Mouse (Mus musculus): ENCODE data around the gene Smap2. TPM values are rescaled to one million over a fixed set of nuclear protein-coding genes. Genes with fewer than 3 reads are reported as not detected.

The Smap2 gene
- polyA plus RNA-seq, 1 experiment from 2014 or later = 43.4 TPM

DNA sequence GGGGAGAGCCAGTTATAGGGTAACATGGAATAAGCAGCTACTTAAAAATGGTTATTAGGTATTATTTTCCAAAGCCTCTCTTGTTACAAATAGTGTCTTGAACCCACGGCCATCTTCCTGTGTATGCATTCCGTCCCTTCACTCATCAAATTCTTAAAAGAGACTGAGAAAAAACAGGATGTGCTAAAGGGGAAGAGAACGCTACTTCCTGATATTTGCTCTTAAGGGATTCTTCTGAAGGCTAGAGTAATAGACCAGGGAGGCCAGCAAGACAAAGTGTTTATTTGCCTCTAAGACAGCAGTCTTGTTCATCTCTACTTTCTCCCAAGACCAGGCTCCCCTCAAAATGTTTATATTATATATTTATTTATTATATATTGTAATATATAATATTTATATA, 1.2 kb upstream of the Smap2 start:
- Histone ChIP-seq H3K9me3 (replicated peaks) (no peaks in the 10 kb centered on the region), H3K4me2 (no peak overlapping the region), H3K27me3 (replicated peaks) (no peaks in the 10 kb centered on the region), H3K27ac (replicated peaks) (no peak overlapping the region), H3K36me3 (no peaks in the 10 kb centered on the region), H3K4me1 (peaks cover 30% of the 10 kb centered on the region), H3K4me3 (replicated peaks) (no peak overlapping the region), H3K9ac (replicated peaks) (no peak overlapping the region)
- 92% methylated on average over 3 of the region's 3 CpGs for WGBS
- ATAC-seq (ENCODE audit: low FRiP score) = no peak

DNA sequence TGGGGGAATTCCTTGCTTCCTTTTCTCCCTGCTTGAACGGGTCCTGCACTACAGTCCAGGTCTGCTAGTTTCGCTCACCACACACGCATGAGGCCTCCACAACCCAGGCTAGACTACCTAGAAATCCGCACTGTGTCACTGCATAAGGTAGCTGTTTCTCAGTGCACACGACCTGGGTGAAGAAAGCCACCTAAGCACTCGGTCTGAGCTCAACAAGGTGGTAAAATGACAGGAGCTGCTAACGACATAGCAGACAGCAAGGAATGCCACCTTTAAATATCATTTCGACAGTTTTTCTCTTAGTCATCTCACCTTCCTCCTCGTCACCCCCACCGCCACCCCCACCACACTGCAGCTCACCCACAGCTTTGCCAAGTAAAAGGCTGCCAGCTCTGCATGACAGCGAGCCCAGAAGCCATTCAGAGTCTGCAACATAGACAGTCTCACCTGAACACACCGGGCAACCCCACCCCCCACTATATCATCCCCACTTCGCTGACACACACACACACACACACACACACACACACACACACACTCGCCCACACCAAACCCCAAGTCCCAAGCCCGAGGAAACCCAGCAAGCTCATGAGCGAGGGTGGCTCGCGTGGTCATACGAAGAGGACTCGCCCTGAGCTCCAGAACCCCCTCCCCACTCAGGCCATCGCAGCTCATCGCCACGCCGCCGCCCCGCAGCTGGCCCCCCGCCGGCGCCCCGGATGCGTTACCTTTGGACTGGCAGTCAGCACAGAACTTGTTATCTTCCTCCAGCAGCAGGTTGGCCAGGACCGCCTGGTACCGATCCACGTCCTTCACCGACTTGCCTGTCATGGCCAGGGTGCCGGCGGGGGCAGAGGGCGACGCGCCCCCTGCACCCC, 787 bp downstream of the Smap2 start:
- H3K4me2 ChIP-seq = peak overlapping the region; percentile 74
- no peaks in the 10 kb centered on the region for H3K9me3 ChIP-seq (replicated peaks)
- H3K9ac ChIP-seq (replicated peaks) = peak overlapping the region; percentile 96
- H3K36me3 ChIP-seq = no peaks in the 10 kb centered on the region
- peaks cover 39% of the 10 kb centered on the region for H3K4me1 ChIP-seq
- peak; percentile 26 for ATAC-seq (ENCODE audit: low FRiP score)
- H3K27me3 ChIP-seq (replicated peaks) = no peaks in the 10 kb centered on the region
- peak overlapping the region; percentile 85 for H3K27ac ChIP-seq (replicated peaks)
- 5% methylated on average over 39 of the region's 40 CpGs for WGBS
- peak overlapping the region; percentile 99 for H3K4me3 ChIP-seq (replicated peaks)

DNA sequence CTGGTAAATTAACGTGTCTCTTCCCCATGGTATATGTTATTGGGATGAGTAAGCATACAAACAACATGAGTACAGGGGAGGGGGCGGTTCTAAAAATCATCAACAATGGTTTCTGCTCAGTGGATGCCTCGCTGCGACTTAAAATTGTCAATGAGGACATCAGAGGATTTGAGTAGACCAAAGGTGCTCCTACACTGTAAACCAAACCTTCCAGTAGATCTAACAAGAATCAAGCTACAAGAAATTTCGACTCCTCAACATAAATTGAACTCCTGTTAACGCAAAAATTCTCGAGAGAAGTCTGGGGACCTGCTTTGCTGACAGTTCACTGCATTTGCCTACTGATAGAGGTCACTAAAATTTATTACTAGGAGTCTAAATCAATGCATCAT, 1.8 kb downstream of the Smap2 start:
- peaks cover 44% of the 10 kb centered on the region for H3K4me1 ChIP-seq
- WGBS = 78% methylated on average over 7 of the region's 7 CpGs
- H3K27me3 ChIP-seq (replicated peaks) = no peaks in the 10 kb centered on the region
- H3K36me3 ChIP-seq = no peaks in the 10 kb centered on the region
- peak overlapping the region; percentile 99 for H3K4me3 ChIP-seq (replicated peaks)
- H3K9me3 ChIP-seq (replicated peaks) = no peaks in the 10 kb centered on the region
- H3K27ac ChIP-seq (replicated peaks) = no peak overlapping the region
- no peak for ATAC-seq (ENCODE audit: low FRiP score)
- H3K9ac ChIP-seq (replicated peaks) = peak overlapping the region; percentile 96; the same call in 1 of the 2 replicates
- peak overlapping the region; percentile 74 for H3K4me2 ChIP-seq

DNA sequence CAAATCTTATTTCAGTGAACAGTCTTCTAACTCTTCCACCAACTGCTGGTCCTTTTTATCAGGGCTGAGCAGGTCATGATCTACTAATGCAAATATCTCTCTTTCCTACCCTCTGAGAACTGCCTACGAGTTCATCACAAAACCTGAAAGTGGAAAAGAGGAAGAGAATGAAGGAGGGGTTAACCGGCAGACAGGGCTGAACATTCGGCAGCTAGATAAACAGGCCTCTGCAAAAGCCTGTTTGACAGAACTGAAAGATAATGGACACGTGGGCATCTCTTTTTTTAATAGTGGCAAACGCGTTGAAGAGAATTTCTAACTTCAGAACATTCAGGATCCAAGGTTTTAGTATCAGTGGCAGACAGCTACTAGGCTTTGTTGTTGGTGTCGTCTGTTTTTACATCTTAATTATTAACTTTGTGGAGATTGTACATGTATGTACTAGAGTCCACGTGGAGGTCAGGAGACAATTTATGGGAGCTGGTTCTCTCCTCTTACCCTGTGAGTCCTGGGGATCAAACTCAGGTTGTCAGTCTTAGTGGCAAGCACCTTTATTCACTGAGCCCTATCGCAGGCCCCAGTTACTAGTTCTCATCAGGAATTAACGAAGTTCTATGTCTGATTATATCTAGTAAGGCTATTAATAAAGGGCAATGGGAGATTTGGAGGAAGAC, 2.3 kb downstream of the Smap2 start:
- WGBS = 85% methylated on average over 10 of the region's 10 CpGs
- H3K9ac ChIP-seq (replicated peaks) = no peak overlapping the region
- ATAC-seq (ENCODE audit: low FRiP score) = no peak

DNA sequence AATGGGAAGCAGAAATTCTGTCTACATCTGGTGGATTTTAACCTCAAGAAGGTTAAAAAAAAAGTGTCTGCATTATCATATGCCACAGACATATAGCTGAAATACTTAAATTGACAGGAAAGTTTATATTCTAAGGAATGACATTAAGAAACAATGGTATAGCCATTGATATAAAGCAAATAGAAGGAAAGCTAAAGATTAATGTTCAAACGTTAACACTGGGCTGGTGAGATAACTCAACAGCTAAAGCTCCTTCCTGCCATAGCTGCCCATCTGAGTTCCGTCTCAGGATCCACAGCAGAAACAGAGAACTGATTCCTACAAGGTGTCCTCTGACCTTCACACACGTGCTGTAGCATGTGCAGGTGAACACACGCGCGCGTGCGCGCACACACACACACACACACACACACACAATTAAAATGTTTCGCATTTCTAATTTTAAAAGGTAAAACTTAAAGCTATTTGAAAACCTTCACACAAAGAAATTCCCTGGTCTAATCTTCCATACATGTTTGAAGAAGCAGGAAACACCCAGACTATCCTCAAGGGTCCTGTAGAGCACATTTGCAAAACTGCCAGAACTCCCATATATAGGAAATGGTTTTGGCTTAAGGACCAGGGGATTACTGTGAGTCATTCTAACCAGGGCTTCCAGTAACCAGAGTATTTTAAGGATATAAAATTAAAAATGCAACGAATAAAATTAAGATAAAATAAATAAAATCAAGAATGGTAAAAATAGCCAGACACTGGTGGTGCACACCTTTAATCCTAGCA, 6.1 kb downstream of the Smap2 start:
- no peak overlapping the region for H3K4me3 ChIP-seq (replicated peaks)
- no peak overlapping the region for H3K4me2 ChIP-seq
- H3K4me1 ChIP-seq = peaks cover 53% of the 10 kb centered on the region
- no peaks in the 10 kb centered on the region for H3K27me3 ChIP-seq (replicated peaks)
- no peak for ATAC-seq (ENCODE audit: low FRiP score)
- no peaks in the 10 kb centered on the region for H3K36me3 ChIP-seq
- H3K27ac ChIP-seq (replicated peaks) = no peak overlapping the region
- 83% methylated on average over 11 of the region's 11 CpGs for WGBS
- no peaks in the 10 kb centered on the region for H3K9me3 ChIP-seq (replicated peaks)
- no peak overlapping the region for H3K9ac ChIP-seq (replicated peaks)

More for the DNA sequence above, 2.3 kb downstream of the Smap2 start:
- Histone ChIP-seq H3K27ac (replicated peaks) (no peak overlapping the region), H3K4me2 (peak overlapping the region; percentile 74), H3K27me3 (replicated peaks) (no peaks in the 10 kb centered on the region), H3K36me3 (no peaks in the 10 kb centered on the region), H3K4me3 (replicated peaks) (peak overlapping the region; percentile 99), H3K9me3 (replicated peaks) (no peaks in the 10 kb centered on the region), H3K4me1 (peaks cover 48% of the 10 kb centered on the region)

DNA sequence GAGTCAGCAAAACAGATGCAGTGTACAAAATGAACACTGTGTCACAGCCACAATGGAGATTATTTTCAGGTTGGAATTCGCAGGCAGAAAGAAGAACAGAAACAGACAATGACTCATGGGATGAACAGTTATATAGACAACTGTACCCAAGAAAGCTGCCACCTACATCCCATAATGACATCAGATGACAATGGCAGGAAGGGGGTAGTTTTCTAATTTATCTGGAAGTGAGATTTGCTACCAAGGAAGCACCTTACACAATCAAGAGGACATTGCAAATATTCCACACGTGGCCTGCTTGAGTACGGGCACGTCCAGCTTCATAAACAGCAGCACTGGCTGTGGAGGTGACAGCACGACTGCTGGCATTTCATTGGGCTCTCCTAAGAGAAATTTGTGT, 7.9 kb downstream of the Smap2 start:
- Histone ChIP-seq H3K4me1 (peaks cover 48% of the 10 kb centered on the region), H3K9ac (replicated peaks) (no peak overlapping the region), H3K9me3 (replicated peaks) (no peaks in the 10 kb centered on the region), H3K4me2 (no peak overlapping the region), H3K27me3 (replicated peaks) (no peaks in the 10 kb centered on the region), H3K36me3 (no peaks in the 10 kb centered on the region), H3K4me3 (replicated peaks) (no peak overlapping the region), H3K27ac (replicated peaks) (no peak overlapping the region)
- WGBS = 77% methylated on average over 5 of the region's 5 CpGs
- ATAC-seq (ENCODE audit: low FRiP score) = no peak

DNA sequence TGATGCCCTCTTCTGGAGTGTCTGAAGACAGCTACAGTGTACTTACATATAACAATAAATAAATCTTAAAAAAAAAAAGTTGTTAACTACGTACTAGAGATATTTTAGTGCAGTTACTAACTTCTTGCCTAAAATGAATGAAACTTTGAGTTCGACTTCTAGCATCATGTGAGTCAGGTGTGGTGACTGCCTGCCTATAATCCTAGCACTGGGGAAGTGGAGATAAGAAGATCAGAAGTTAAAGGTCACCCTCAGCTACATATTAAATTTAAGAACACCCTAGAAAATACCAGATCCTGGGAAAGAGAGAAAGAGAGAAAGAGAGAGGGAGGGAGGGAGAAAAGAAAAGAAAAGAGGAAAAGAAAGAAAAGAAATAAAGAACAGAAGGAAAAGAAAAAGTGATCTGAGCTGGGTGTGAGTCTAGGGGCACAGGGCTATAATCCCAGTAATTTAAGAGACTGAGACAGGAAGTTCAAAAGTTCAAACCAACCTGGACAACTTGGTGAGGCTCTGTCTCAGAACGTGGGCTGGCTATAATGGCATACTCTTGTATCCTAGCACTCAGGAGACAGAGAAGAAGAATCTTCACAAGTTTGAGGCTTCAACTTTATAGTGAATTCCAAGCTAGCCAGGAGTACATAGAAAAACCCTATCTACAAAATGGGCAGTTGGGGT, 8.8 kb downstream of the Smap2 start:
- no peak for ATAC-seq (ENCODE audit: low FRiP score)

DNA sequence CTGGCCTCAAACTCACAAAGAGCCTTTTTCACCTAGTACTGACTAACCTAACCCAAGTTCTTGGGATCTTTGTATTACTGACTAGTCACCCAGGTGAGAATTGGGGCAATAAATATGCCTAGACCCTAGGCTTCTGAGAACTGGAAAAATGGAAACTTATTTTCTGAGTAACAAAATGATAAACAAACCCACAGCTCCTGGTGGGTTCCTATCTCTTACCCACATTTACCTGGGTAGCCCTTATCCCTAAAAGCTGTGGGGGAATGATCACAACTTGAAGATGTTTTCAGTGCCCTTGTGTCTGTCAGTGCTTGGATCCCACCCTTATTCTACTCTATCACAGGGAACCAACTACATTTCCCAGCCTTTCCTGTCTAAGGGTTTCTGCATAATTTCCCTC, 10.0 kb downstream of the Smap2 start:
- Histone ChIP-seq H3K36me3 (no peaks in the 10 kb centered on the region), H3K4me2 (no peak overlapping the region), H3K4me3 (replicated peaks) (no peak overlapping the region), H3K4me1 (peaks cover 54% of the 10 kb centered on the region), H3K9ac (replicated peaks) (no peak overlapping the region), H3K27ac (replicated peaks) (no peak overlapping the region), H3K27me3 (replicated peaks) (no peaks in the 10 kb centered on the region), H3K9me3 (replicated peaks) (no peaks in the 10 kb centered on the region)
- no peak for ATAC-seq (ENCODE audit: low FRiP score)

More for the DNA sequence above, 8.8 kb downstream of the Smap2 start:
- Histone ChIP-seq H3K27me3 (replicated peaks) (no peaks in the 10 kb centered on the region), H3K4me3 (replicated peaks) (no peak overlapping the region), H3K4me1 (peaks cover 51% of the 10 kb centered on the region), H3K27ac (replicated peaks) (no peak overlapping the region), H3K36me3 (no peaks in the 10 kb centered on the region), H3K4me2 (no peak overlapping the region), H3K9me3 (replicated peaks) (no peaks in the 10 kb centered on the region), H3K9ac (replicated peaks) (no peak overlapping the region)
- WGBS = 64% methylated on average over 3 of the region's 3 CpGs

DNA sequence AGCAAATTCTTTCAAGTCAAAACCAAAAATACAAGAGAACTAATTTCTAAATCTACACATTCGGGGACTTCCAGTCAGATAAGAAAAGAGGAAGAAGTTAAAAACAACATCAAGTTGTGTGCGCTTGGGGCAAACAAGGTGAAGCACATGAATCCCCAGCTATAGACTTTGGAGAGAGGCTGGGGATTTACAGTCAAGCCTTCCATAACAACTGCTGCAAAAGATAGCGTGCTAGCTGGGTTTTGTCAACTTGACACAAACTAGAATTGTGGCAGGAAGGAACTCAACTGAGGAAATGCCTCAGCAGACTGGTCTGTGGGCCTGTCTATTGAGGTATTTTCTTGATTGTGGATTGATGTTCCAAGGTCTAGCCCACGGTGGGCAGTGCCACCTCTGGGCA, 12.4 kb downstream of the Smap2 start:
- H3K9me3 ChIP-seq (replicated peaks) = no peaks in the 10 kb centered on the region
- H3K4me1 ChIP-seq = peaks cover 53% of the 10 kb centered on the region
- no peak overlapping the region for H3K9ac ChIP-seq (replicated peaks)
- no peak overlapping the region for H3K4me3 ChIP-seq (replicated peaks)
- no peaks in the 10 kb centered on the region for H3K27me3 ChIP-seq (replicated peaks)
- WGBS = 76% methylated on average over 4 of the region's 4 CpGs
- no peaks in the 10 kb centered on the region for H3K36me3 ChIP-seq
- ATAC-seq (ENCODE audit: low FRiP score) = no peak
- no peak overlapping the region for H3K4me2 ChIP-seq
- H3K27ac ChIP-seq (replicated peaks) = peak overlapping the region; percentile 87; the same call in 1 of the 2 replicates

DNA sequence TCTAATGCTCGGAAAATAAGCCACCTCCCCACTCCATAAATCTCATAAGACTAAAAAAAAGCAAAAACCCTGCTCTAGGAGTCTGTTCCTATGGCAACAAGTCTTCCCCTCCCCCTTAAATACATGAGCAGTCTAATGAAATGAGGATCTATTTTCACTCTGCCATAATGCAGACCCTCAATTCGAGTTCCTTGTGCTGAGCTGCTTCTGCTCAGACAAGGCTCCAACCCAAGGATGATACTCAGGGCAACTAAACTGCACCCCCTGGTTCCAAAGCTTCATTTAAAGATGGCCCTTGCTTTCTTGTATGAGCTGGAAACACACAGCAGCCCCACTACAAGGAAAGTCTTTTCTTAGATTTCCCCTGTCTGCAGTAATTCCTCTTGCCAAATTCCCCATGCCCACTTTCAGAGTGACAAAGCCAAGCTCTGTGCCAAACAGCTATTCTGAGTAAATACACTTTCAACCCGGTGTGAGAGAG, 13.4 kb downstream of the Smap2 start:
- peak; percentile 88 for ATAC-seq (ENCODE audit: low FRiP score)
- WGBS = 13% methylated on average over 3 of the region's 3 CpGs
- Histone ChIP-seq H3K9ac (replicated peaks) (no peak overlapping the region), H3K9me3 (replicated peaks) (no peaks in the 10 kb centered on the region), H3K4me1 (peaks cover 43% of the 10 kb centered on the region), H3K4me3 (replicated peaks) (no peak overlapping the region), H3K27ac (replicated peaks) (peak overlapping the region; percentile 87), H3K4me2 (peak overlapping the region; percentile 41), H3K36me3 (no peaks in the 10 kb centered on the region), H3K27me3 (replicated peaks) (no peaks in the 10 kb centered on the region)
